Mouse (Mus musculus): ENCODE data around the gene Olfr1150-ps1. TPM values are rescaled to one million over a fixed set of nuclear protein-coding genes. Genes with fewer than 3 reads are reported as not detected.

Gene Olfr1150-ps1
- total RNA-seq (2014; rRNA removed) (not detected in 2 replicates), polyA plus RNA-seq (2015; fragmentation: Nextera tagmentation; extraction: Ambion mirVana) (not detected in 2 replicates)

DNA sequence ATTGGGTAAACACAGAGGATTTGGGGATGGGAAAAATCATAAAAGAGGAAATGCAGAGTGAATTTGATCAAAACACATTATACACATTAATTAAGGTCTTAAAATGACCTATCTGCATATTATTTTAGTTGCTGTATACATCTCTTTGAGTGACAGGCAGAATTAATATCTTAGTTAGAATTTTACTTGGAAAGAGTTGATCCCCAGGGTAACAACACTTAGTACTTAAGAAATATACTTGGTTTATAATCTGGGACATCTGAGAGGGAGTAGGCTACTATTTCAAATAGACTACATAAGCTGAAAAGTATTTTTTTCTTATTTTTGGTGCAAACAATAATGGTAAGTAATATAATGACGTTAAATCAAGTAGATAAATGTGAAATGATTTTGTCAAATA is at the start of gene Olfr1150-ps1:
Gene Olfr1150-ps1, plus strand, starts transcription at position 301 of the 400 bp plus-strand sequence.
- no peak within 1 kb of the TSS for H3K4me2 ChIP-seq (ENCODE audit: low read depth, low read length)
- TF ChIP-seq CTCF (IDR thresholded peaks at IDR 0.05; ENCODE audit: low read depth): no peak
- WGBS: 76% methylated on average over 1 of the region's 1 CpGs
- no peak within 1 kb of the TSS for H3K4me3 ChIP-seq (ENCODE audit: low read length)
- no peak for ATAC-seq
- H3K4me1 ChIP-seq (ENCODE audit: insufficient read depth, low read length): no peaks in the 10 kb centered on the region
- H3K36me3 ChIP-seq (ENCODE audit: insufficient read depth, low read length): no peaks in the 10 kb centered on the region
- no peak within 1 kb of the TSS for H3K27ac ChIP-seq
- H3K9me3 ChIP-seq (ENCODE audit: low read length): no peaks in the 10 kb centered on the region
- no peak within 1 kb of the TSS for H3K9ac ChIP-seq (replicated peaks; ENCODE audit: low read length)
- H3K27me3 ChIP-seq (ENCODE audit: insufficient read depth, low read length): no peaks in the 10 kb centered on the region
- no peak for DNase-seq (ENCODE audit: low spot score)

GRCm38 (mm10) chr2:87800292-87800691 is 43.5 kb upstream of the Olfr1150-ps1 start, which contains the start of gene Olfr1143:
Olfr1143 (plus strand) TSS chr2:87800592.
- H3K4me3 ChIP-seq (ENCODE audit: low read length): no peak within 1 kb of the TSS
- H3K9me3 ChIP-seq (ENCODE audit: low read length): no peaks in the 10 kb centered on the region
- no peaks in the 10 kb centered on the region for H3K36me3 ChIP-seq (ENCODE audit: insufficient read depth, low read length)
- no peak within 1 kb of the TSS for H3K9ac ChIP-seq (replicated peaks; ENCODE audit: low read length)
- no peak for TF ChIP-seq CTCF (IDR thresholded peaks at IDR 0.05; ENCODE audit: low read depth)
- no peaks in the 10 kb centered on the region for H3K27me3 ChIP-seq (ENCODE audit: insufficient read depth, low read length)
- H3K27ac ChIP-seq: no peak within 1 kb of the TSS
- ATAC-seq: no peak
- no peak for DNase-seq (ENCODE audit: low spot score)
- H3K4me1 ChIP-seq (ENCODE audit: insufficient read depth, low read length): no peaks in the 10 kb centered on the region
- H3K4me2 ChIP-seq (ENCODE audit: low read depth, low read length): no peak within 1 kb of the TSS

GRCm38 (mm10) chr2:87809522-87809921 is 34.3 kb upstream of the Olfr1150-ps1 start, which contains the start of gene Olfr1145:
Olfr1145 (plus strand) TSS chr2:87809822.
- DNase-seq (ENCODE audit: low spot score) (no peak), ATAC-seq (no peak)
- no peaks in the 10 kb centered on the region for H3K4me1 ChIP-seq (ENCODE audit: insufficient read depth, low read length)
- H3K4me3 ChIP-seq (ENCODE audit: low read length): no peak within 1 kb of the TSS
- TF ChIP-seq CTCF (IDR thresholded peaks at IDR 0.05; ENCODE audit: low read depth): no peak
- no peaks in the 10 kb centered on the region for H3K9me3 ChIP-seq (ENCODE audit: low read length)
- H3K36me3 ChIP-seq (ENCODE audit: insufficient read depth, low read length): no peaks in the 10 kb centered on the region
- no peaks in the 10 kb centered on the region for H3K27me3 ChIP-seq (ENCODE audit: insufficient read depth, low read length)
- H3K9ac ChIP-seq (replicated peaks; ENCODE audit: low read length): no peak within 1 kb of the TSS
- H3K4me2 ChIP-seq (ENCODE audit: low read depth, low read length): no peak within 1 kb of the TSS
- no peak within 1 kb of the TSS for H3K27ac ChIP-seq
- WGBS: 80% methylated on average over 1 of the region's 1 CpGs

GRCm38 (mm10) chr2:87830233-87830632 is 13.6 kb upstream of the Olfr1150-ps1 start, which contains the start of gene Olfr1148:
Olfr1148 (plus strand) TSS chr2:87830533.
- no peak within 1 kb of the TSS for H3K4me2 ChIP-seq (ENCODE audit: low read depth, low read length)
- H3K36me3 ChIP-seq (ENCODE audit: insufficient read depth, low read length): no peaks in the 10 kb centered on the region
- H3K9ac ChIP-seq (replicated peaks; ENCODE audit: low read length): no peak within 1 kb of the TSS
- H3K27me3 ChIP-seq (ENCODE audit: insufficient read depth, low read length): no peaks in the 10 kb centered on the region
- no peaks in the 10 kb centered on the region for H3K4me1 ChIP-seq (ENCODE audit: insufficient read depth, low read length)
- 93% methylated on average over 1 of the region's 1 CpGs for WGBS
- no peak within 1 kb of the TSS for H3K27ac ChIP-seq
- no peak for TF ChIP-seq CTCF (IDR thresholded peaks at IDR 0.05; ENCODE audit: low read depth)
- ATAC-seq (no peak), DNase-seq (ENCODE audit: low spot score) (no peak)
- no peak within 1 kb of the TSS for H3K4me3 ChIP-seq (ENCODE audit: low read length)
- H3K9me3 ChIP-seq (ENCODE audit: low read length): no peaks in the 10 kb centered on the region

- H3K36me3 ChIP-seq (ENCODE audit: insufficient read depth, low read length): no peaks in the 10 kb centered on the region
- no peaks in the 10 kb centered on the region for H3K9me3 ChIP-seq (ENCODE audit: low read length)
- H3K4me3 ChIP-seq (ENCODE audit: low read length): no peak within 1 kb of the TSS
- no peak within 1 kb of the TSS for H3K27ac ChIP-seq
- H3K27me3 ChIP-seq (ENCODE audit: insufficient read depth, low read length): no peaks in the 10 kb centered on the region
- WGBS: 93% methylated on average over 1 of the region's 1 CpGs
- ATAC-seq: no peak
- no peak within 1 kb of the TSS for H3K9ac ChIP-seq (replicated peaks; ENCODE audit: low read length)
- no peak for TF ChIP-seq CTCF (IDR thresholded peaks at IDR 0.05; ENCODE audit: low read depth)
- no peak within 1 kb of the TSS for H3K4me2 ChIP-seq (ENCODE audit: low read depth, low read length)
- H3K4me1 ChIP-seq (ENCODE audit: insufficient read depth, low read length): no peaks in the 10 kb centered on the region
- DNase-seq (ENCODE audit: low spot score): no peak
Observed at GRCm38 (mm10) chr2:87855562-87855961, 11.8 kb downstream of the Olfr1150-ps1 start, which contains the start of gene Olfr1151. Olfr1151 (plus strand) TSS chr2:87855862.

DNA sequence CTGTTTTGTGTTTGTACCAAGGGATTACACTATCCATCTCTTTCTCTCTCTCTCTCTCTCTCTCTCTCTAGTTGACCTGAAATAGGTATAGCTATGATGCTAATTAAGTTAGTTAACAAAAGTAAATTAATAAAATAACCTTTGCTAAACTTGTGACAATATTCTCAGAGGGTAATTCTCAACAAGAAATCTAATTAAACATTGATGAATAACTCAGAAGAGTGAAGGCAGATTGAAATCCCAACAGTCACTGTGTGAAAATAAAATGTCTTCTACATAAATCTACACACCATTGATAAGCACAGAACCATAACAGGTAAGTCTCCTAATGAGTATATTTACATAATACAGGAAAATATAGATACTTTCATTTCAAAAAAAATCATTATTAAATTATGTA is 22.4 kb downstream of the Olfr1150-ps1 start, which contains the start of gene Olfr1152:
Gene Olfr1152, plus strand, starts transcription at position 301 of the 400 bp plus-strand sequence.
- Histone ChIP-seq H3K4me3 (ENCODE audit: low read length) (no peak within 1 kb of the TSS), H3K9ac (replicated peaks; ENCODE audit: low read length) (no peak within 1 kb of the TSS), H3K4me1 (ENCODE audit: insufficient read depth, low read length) (no peaks in the 10 kb centered on the region), H3K4me2 (ENCODE audit: low read depth, low read length) (no peak within 1 kb of the TSS), H3K27me3 (ENCODE audit: insufficient read depth, low read length) (no peaks in the 10 kb centered on the region), H3K36me3 (ENCODE audit: insufficient read depth, low read length) (no peaks in the 10 kb centered on the region), H3K27ac (no peak within 1 kb of the TSS), H3K9me3 (ENCODE audit: low read length) (no peaks in the 10 kb centered on the region)
- TF ChIP-seq CTCF (IDR thresholded peaks at IDR 0.05; ENCODE audit: low read depth): no peak
- no peak for DNase-seq (ENCODE audit: low spot score)
- no peak for ATAC-seq

- no peaks in the 10 kb centered on the region for H3K9me3 ChIP-seq (ENCODE audit: low read length)
- no peak within 1 kb of the TSS for H3K4me3 ChIP-seq (ENCODE audit: low read length)
- H3K9ac ChIP-seq (replicated peaks; ENCODE audit: low read length): no peak within 1 kb of the TSS
- H3K4me1 ChIP-seq (ENCODE audit: insufficient read depth, low read length): no peaks in the 10 kb centered on the region
- DNase-seq (ENCODE audit: low spot score) (no peak), ATAC-seq (no peak)
- no peaks in the 10 kb centered on the region for H3K27me3 ChIP-seq (ENCODE audit: insufficient read depth, low read length)
- 75% methylated on average over 1 of the region's 1 CpGs for WGBS
- TF ChIP-seq CTCF (IDR thresholded peaks at IDR 0.05; ENCODE audit: low read depth): no peak
- H3K36me3 ChIP-seq (ENCODE audit: insufficient read depth, low read length): no peaks in the 10 kb centered on the region
- H3K27ac ChIP-seq: no peak within 1 kb of the TSS
- H3K4me2 ChIP-seq (ENCODE audit: low read depth, low read length): no peak within 1 kb of the TSS
Observed at GRCm38 (mm10) chr2:87894662-87895061, 50.9 kb downstream of the Olfr1150-ps1 start, which contains the start of gene Olfr1153. Olfr1153 (plus strand) TSS chr2:87894962.

Other genes with a start within 250 kb of the Olfr1150-ps1 start
- gene Olfr1130, start 237.8 kb upstream of the Olfr1150-ps1 start, total RNA-seq (2014; rRNA removed): not detected in 2 replicates
- not detected in 2 replicates for gene Olfr1130, start 237.8 kb upstream of the Olfr1150-ps1 start, polyA plus RNA-seq (2015; fragmentation: Nextera tagmentation; extraction: Ambion mirVana)
- not detected in 2 replicates for gene Olfr1131, start 216.9 kb upstream of the Olfr1150-ps1 start, total RNA-seq (2014; rRNA removed)
- gene Olfr1131, start 216.9 kb upstream of the Olfr1150-ps1 start, polyA plus RNA-seq (2015; fragmentation: Nextera tagmentation; extraction: Ambion mirVana): not detected in 2 replicates
- gene Olfr1132, start 206.5 kb upstream of the Olfr1150-ps1 start, total RNA-seq (2014; rRNA removed): not detected in 2 replicates
- not detected in 2 replicates for gene Olfr1132, start 206.5 kb upstream of the Olfr1150-ps1 start, polyA plus RNA-seq (2015; fragmentation: Nextera tagmentation; extraction: Ambion mirVana)
- gene Olfr1133, start 196.6 kb upstream of the Olfr1150-ps1 start, total RNA-seq (2014; rRNA removed): not detected in 2 replicates
- gene Olfr1133, start 196.6 kb upstream of the Olfr1150-ps1 start, polyA plus RNA-seq (2015; fragmentation: Nextera tagmentation; extraction: Ambion mirVana): not detected in 2 replicates
- gene Olfr1134, start 185.5 kb upstream of the Olfr1150-ps1 start, total RNA-seq (2014; rRNA removed): not detected in 2 replicates
- gene Olfr1134, start 185.5 kb upstream of the Olfr1150-ps1 start, polyA plus RNA-seq (2015; fragmentation: Nextera tagmentation; extraction: Ambion mirVana): not detected in 2 replicates
- gene Olfr1135, start 170.3 kb upstream of the Olfr1150-ps1 start, total RNA-seq (2014; rRNA removed): not detected in 2 replicates
- gene Olfr1135, start 170.3 kb upstream of the Olfr1150-ps1 start, polyA plus RNA-seq (2015; fragmentation: Nextera tagmentation; extraction: Ambion mirVana): not detected in 2 replicates
- gene Olfr1136, start 150.0 kb upstream of the Olfr1150-ps1 start, total RNA-seq (2014; rRNA removed): not detected in 2 replicates
- gene Olfr1136, start 150.0 kb upstream of the Olfr1150-ps1 start, polyA plus RNA-seq (2015; fragmentation: Nextera tagmentation; extraction: Ambion mirVana): not detected in 2 replicates
- not detected in 2 replicates for gene Olfr1137, start 130.8 kb upstream of the Olfr1150-ps1 start, total RNA-seq (2014; rRNA removed)
- gene Olfr1137, start 130.8 kb upstream of the Olfr1150-ps1 start, polyA plus RNA-seq (2015; fragmentation: Nextera tagmentation; extraction: Ambion mirVana): not detected in 2 replicates
- not detected in 2 replicates for gene Olfr1138, start 104.0 kb upstream of the Olfr1150-ps1 start, total RNA-seq (2014; rRNA removed)
- gene Olfr1138, start 104.0 kb upstream of the Olfr1150-ps1 start, polyA plus RNA-seq (2015; fragmentation: Nextera tagmentation; extraction: Ambion mirVana): not detected in 2 replicates
- not detected in 2 replicates for gene Olfr1140, start 100.2 kb upstream of the Olfr1150-ps1 start, total RNA-seq (2014; rRNA removed)
- 0.20 TPM in 1 of 2 replicates, not detected in the other for gene Olfr1140, start 100.2 kb upstream of the Olfr1150-ps1 start, polyA plus RNA-seq (2015; fragmentation: Nextera tagmentation; extraction: Ambion mirVana)
- gene Olfr1141, start 90.0 kb upstream of the Olfr1150-ps1 start, total RNA-seq (2014; rRNA removed): not detected in 2 replicates
- not detected in 2 replicates for gene Olfr1141, start 90.0 kb upstream of the Olfr1150-ps1 start, polyA plus RNA-seq (2015; fragmentation: Nextera tagmentation; extraction: Ambion mirVana)
- not detected in 2 replicates for gene Olfr152, start 64.5 kb upstream of the Olfr1150-ps1 start, total RNA-seq (2014; rRNA removed)
- gene Olfr152, start 64.5 kb upstream of the Olfr1150-ps1 start, polyA plus RNA-seq (2015; fragmentation: Nextera tagmentation; extraction: Ambion mirVana): not detected in 2 replicates
- not detected in 2 replicates for gene Olfr1143, start 43.4 kb upstream of the Olfr1150-ps1 start, total RNA-seq (2014; rRNA removed)
- gene Olfr1143, start 43.4 kb upstream of the Olfr1150-ps1 start, polyA plus RNA-seq (2015; fragmentation: Nextera tagmentation; extraction: Ambion mirVana): not detected in 2 replicates
- gene Olfr1145, start 34.2 kb upstream of the Olfr1150-ps1 start, total RNA-seq (2014; rRNA removed): not detected in 2 replicates
- not detected in 2 replicates for gene Olfr1145, start 34.2 kb upstream of the Olfr1150-ps1 start, polyA plus RNA-seq (2015; fragmentation: Nextera tagmentation; extraction: Ambion mirVana)
- not detected in 2 replicates for gene Olfr1148, start 13.5 kb upstream of the Olfr1150-ps1 start, total RNA-seq (2014; rRNA removed)
- gene Olfr1148, start 13.5 kb upstream of the Olfr1150-ps1 start, polyA plus RNA-seq (2015; fragmentation: Nextera tagmentation; extraction: Ambion mirVana): not detected in 2 replicates
- gene Olfr1151, start 11.9 kb downstream of the Olfr1150-ps1 start, total RNA-seq (2014; rRNA removed): not detected in 2 replicates
- gene Olfr1151, start 11.9 kb downstream of the Olfr1150-ps1 start, polyA plus RNA-seq (2015; fragmentation: Nextera tagmentation; extraction: Ambion mirVana): not detected in 2 replicates
- gene Olfr1152, start 22.5 kb downstream of the Olfr1150-ps1 start, total RNA-seq (2014; rRNA removed): not detected in 2 replicates
- not detected in 2 replicates for gene Olfr1152, start 22.5 kb downstream of the Olfr1150-ps1 start, polyA plus RNA-seq (2015; fragmentation: Nextera tagmentation; extraction: Ambion mirVana)
- gene Olfr1153, start 51.0 kb downstream of the Olfr1150-ps1 start, total RNA-seq (2014; rRNA removed): not detected in 2 replicates
- gene Olfr1153, start 51.0 kb downstream of the Olfr1150-ps1 start, polyA plus RNA-seq (2015; fragmentation: Nextera tagmentation; extraction: Ambion mirVana): not detected in 2 replicates
- gene Olfr1154, start 61.2 kb downstream of the Olfr1150-ps1 start, total RNA-seq (2014; rRNA removed): not detected in 2 replicates
- gene Olfr1154, start 61.2 kb downstream of the Olfr1150-ps1 start, polyA plus RNA-seq (2015; fragmentation: Nextera tagmentation; extraction: Ambion mirVana): not detected in 2 replicates
- not detected in 2 replicates for gene Olfr1155, start 101.1 kb downstream of the Olfr1150-ps1 start, total RNA-seq (2014; rRNA removed)
- not detected in 2 replicates for gene Olfr1155, start 101.1 kb downstream of the Olfr1150-ps1 start, polyA plus RNA-seq (2015; fragmentation: Nextera tagmentation; extraction: Ambion mirVana)
- not detected in 2 replicates for gene Olfr1156, start 109.1 kb downstream of the Olfr1150-ps1 start, total RNA-seq (2014; rRNA removed)
- not detected in 2 replicates for gene Olfr1156, start 109.1 kb downstream of the Olfr1150-ps1 start, polyA plus RNA-seq (2015; fragmentation: Nextera tagmentation; extraction: Ambion mirVana)
- not detected in 2 replicates for gene Olfr1157, start 124.3 kb downstream of the Olfr1150-ps1 start, total RNA-seq (2014; rRNA removed)
- gene Olfr1157, start 124.3 kb downstream of the Olfr1150-ps1 start, polyA plus RNA-seq (2015; fragmentation: Nextera tagmentation; extraction: Ambion mirVana): not detected in 2 replicates
- gene Olfr74, start 130.7 kb downstream of the Olfr1150-ps1 start, total RNA-seq (2014; rRNA removed): not detected in 2 replicates
- not detected in 2 replicates for gene Olfr74, start 130.7 kb downstream of the Olfr1150-ps1 start, polyA plus RNA-seq (2015; fragmentation: Nextera tagmentation; extraction: Ambion mirVana)
- not detected in 2 replicates for gene Olfr1158, start 146.1 kb downstream of the Olfr1150-ps1 start, total RNA-seq (2014; rRNA removed)
- not detected in 2 replicates for gene Olfr1158, start 146.1 kb downstream of the Olfr1150-ps1 start, polyA plus RNA-seq (2015; fragmentation: Nextera tagmentation; extraction: Ambion mirVana)
- gene Olfr1160, start 164.3 kb downstream of the Olfr1150-ps1 start, total RNA-seq (2014; rRNA removed): not detected in 2 replicates
- gene Olfr1160, start 164.3 kb downstream of the Olfr1150-ps1 start, polyA plus RNA-seq (2015; fragmentation: Nextera tagmentation; extraction: Ambion mirVana): not detected in 2 replicates
- gene Olfr1161, start 178.8 kb downstream of the Olfr1150-ps1 start, total RNA-seq (2014; rRNA removed): not detected in 2 replicates
- not detected in 2 replicates for gene Olfr1161, start 178.8 kb downstream of the Olfr1150-ps1 start, polyA plus RNA-seq (2015; fragmentation: Nextera tagmentation; extraction: Ambion mirVana)
- gene Olfr73, start 193.7 kb downstream of the Olfr1150-ps1 start, total RNA-seq (2014; rRNA removed): not detected in 2 replicates
- gene Olfr73, start 193.7 kb downstream of the Olfr1150-ps1 start, polyA plus RNA-seq (2015; fragmentation: Nextera tagmentation; extraction: Ambion mirVana): not detected in 2 replicates
- not detected in 2 replicates for gene Olfr1162, start 207.1 kb downstream of the Olfr1150-ps1 start, total RNA-seq (2014; rRNA removed)
- gene Olfr1162, start 207.1 kb downstream of the Olfr1150-ps1 start, polyA plus RNA-seq (2015; fragmentation: Nextera tagmentation; extraction: Ambion mirVana): not detected in 2 replicates
- gene Olfr1163, start 227.8 kb downstream of the Olfr1150-ps1 start, total RNA-seq (2014; rRNA removed): not detected in 2 replicates
- not detected in 2 replicates for gene Olfr1163, start 227.8 kb downstream of the Olfr1150-ps1 start, polyA plus RNA-seq (2015; fragmentation: Nextera tagmentation; extraction: Ambion mirVana)
- gene Olfr1164, start 250.0 kb downstream of the Olfr1150-ps1 start, total RNA-seq (2014; rRNA removed): not detected in 2 replicates
- not detected in 2 replicates for gene Olfr1164, start 250.0 kb downstream of the Olfr1150-ps1 start, polyA plus RNA-seq (2015; fragmentation: Nextera tagmentation; extraction: Ambion mirVana)

All from hindbrain, postnatal 0 days (tissue).